Mouse (Mus musculus): ENCODE measurements around the gene Ccdc47. TPM values are rescaled to one million over a fixed set of nuclear protein-coding genes. Genes with fewer than 3 reads are reported as not detected.

Gene Ccdc47
- polyA plus RNA-seq, 2 experiments, result 48.8 to 63.7 TPM

DNA sequence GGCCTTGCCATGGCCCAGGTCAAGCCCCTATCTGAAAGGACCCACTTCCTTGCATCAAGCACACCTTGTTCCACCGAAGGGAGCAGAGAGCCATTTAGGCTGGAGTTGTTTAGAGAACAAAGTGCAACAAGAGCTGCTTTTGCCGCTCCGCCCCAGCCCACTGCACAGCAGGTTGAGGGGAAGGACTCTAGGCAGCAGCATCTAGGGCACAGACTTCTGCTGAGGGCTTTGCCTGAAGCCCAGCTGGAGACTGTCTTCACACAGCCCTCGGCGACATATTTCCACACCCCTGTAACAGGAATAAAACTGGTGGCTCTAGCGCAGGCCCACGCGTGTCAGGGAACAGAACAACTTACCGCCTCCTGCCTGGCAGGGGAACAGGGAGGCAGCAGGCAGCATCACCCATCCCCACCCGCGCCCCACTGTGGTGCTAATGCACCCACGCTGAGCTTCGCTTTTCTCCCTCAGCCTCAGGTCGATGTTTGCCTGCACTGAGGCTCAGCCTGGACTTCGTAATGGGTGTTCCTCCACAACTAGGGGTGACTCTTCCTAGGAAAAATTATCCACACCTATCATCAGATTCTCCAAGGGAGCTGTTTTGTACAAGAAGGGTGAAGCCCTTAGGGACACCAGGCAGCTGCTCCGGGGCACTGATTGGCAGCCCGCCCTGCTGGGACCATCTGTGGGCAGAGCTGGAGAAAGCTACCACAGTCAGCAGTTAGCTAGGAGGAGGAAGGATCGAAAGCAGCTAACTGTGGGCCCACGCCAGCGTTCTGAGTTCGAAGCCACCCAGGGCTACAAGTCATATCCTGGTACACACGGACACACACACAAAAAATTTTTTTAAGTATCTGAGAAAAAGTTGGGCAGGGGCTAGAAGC is 55.1 kb downstream of the Ccdc47 start, which contains the start of the genes Gm10840 and Limd2:
Gene Gm10840, plus strand, starts transcription at position 10 of the 881 bp plus-strand sequence.
Gene Limd2, minus strand, starts transcription at position 20 of the 881 bp plus-strand sequence.
- peak within 1 kb of the TSS; percentile 62 for H3K4me2 ChIP-seq (replicated peaks; ENCODE audit: low read depth, low read length, severe bottlenecking)
- WGBS, result 25% methylated on average over 20 of the region's 22 CpGs
- peaks cover 56% of the 10 kb centered on the region for H3K36me3 ChIP-seq (ENCODE audit: control insufficient read depth, insufficient read depth, low read length)
- peak within 1 kb of the TSS; percentile 95 for H3K9ac ChIP-seq (ENCODE audit: low read depth, low read length, severe bottlenecking)
- no peak for TF ChIP-seq POLR2A (IDR thresholded peaks at IDR 0.05; ENCODE audit: borderline replicate concordance, extremely low read depth, insufficient read depth, insufficient read length)
- ATAC-seq (ENCODE audit: low FRiP score, low read depth), result peak; percentile 27
- H3K4me3 ChIP-seq (replicated peaks; ENCODE audit: low read length), result peak within 1 kb of the TSS; percentile 83
- peak; percentile 48 for DNase-seq (ENCODE audit: low spot score)
- H3K27me3 ChIP-seq (ENCODE audit: control insufficient read depth, insufficient read depth, low read length), result no peaks in the 10 kb centered on the region
- peak within 1 kb of the TSS; percentile 95 for H3K27ac ChIP-seq (replicated peaks; ENCODE audit: low read depth, low read length)
- peaks cover 21% of the 10 kb centered on the region for H3K4me1 ChIP-seq (ENCODE audit: control insufficient read depth, insufficient read depth, low read length)
- no peaks in the 10 kb centered on the region for H3K9me3 ChIP-seq (ENCODE audit: control insufficient read depth, low read length)

DNA sequence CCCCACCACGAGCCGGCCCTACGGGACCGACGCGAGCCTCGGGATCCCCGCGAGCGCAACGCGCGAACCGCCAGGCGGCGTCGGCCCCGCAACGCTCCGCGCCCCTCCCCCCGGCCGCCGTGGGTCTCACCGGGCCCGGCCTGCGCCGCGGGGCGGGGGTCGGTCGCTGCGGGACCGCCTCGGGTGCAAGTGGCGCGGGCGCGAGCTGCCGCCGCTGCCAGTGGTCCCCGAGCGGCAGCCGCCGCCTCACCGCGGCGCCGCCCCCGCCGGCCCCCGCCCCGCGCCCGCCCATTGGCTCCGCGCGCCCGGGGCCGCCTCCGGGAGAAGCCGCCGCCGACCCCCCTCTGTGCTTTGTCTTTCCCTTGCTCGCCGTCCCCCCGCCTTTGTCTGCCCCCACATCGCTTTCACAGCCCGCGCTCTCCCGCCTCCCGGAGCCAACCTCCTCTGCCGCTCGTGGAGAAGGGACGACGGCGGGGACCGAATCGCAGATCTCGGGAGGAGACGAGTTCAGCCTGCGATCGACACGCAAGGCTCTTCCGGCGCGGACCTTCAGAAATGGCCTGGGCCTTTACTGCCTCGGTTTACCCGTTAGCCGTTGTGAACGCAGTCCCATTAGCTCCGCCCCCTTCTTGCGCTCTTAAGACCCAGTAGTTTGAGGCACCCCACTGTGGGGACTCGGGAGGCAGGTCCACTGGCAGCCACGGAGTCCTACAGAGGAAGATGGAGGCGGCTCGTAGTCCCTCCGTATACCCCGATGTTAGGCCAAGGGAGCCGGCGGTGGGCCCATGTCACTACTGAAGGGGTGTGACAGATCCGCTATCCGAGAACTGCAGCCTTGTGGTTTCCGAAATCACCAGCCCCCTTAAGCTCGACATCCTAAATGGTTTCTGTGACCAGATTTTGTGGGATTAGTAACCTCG is 56.0 kb downstream of the Ccdc47 start:
- TF ChIP-seq POLR2A (IDR thresholded peaks at IDR 0.05; ENCODE audit: borderline replicate concordance, extremely low read depth, insufficient read depth, insufficient read length), result peak; percentile 52; the same call in 1 of the 2 replicates
- Histone ChIP-seq H3K4me2 (replicated peaks; ENCODE audit: low read depth, low read length, severe bottlenecking) (peak overlapping the region; percentile 62), H3K27ac (replicated peaks; ENCODE audit: low read depth, low read length) (peak overlapping the region; percentile 95), H3K4me1 (ENCODE audit: control insufficient read depth, insufficient read depth, low read length) (peaks cover 21% of the 10 kb centered on the region), H3K27me3 (ENCODE audit: control insufficient read depth, insufficient read depth, low read length) (no peaks in the 10 kb centered on the region), H3K9ac (ENCODE audit: low read depth, low read length, severe bottlenecking) (peak overlapping the region; percentile 95), H3K9me3 (ENCODE audit: control insufficient read depth, low read length) (no peaks in the 10 kb centered on the region), H3K4me3 (replicated peaks; ENCODE audit: low read length) (peak overlapping the region; percentile 83), H3K36me3 (ENCODE audit: control insufficient read depth, insufficient read depth, low read length) (peaks cover 54% of the 10 kb centered on the region)
- peak; percentile 78 for ATAC-seq (ENCODE audit: low FRiP score, low read depth)
- DNase-seq (ENCODE audit: low spot score), result peak; percentile 81
- WGBS, result under 1% methylated on average over 51 of the region's 106 CpGs

DNA sequence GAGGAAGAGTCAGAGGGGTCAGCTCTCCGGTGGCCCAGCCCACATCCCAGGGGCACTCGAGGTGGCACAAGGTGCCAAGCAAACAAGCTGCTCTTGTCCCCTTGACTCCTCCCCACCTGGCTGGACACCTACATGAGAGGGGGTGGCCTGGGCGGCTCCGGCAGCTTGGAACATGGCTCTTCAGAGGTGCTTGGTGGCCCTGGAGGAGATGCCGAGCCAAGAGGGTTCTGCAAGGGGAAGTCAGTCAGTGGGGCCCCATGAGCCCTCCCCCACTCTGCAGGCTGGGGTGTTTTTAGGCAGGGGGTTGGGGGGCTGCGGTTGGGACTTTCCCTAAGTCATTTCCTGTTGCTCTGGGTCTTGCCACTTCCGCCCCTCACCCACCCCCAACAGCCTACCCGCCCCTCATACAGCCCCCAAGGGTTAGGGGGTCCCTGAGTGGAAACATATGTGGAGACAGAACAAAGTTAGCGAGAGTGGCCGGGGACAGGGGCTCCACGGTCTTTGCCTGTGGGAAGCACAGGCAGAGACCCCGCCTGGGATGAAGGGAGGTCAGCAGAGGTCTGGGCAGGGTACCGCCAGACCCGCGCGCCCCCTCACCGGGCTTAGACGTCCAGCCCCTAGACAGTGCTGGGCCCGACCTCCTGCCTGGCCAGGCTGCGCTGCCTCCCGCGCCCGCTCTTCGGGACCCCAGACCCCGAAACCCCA is 56.8 kb downstream of the Ccdc47 start:
- H3K9ac ChIP-seq (ENCODE audit: low read depth, low read length, severe bottlenecking), result peak overlapping the region; percentile 95
- WGBS, result 0% methylated on average over 23 of the region's 25 CpGs
- H3K4me2 ChIP-seq (replicated peaks; ENCODE audit: low read depth, low read length, severe bottlenecking), result peak overlapping the region; percentile 62
- H3K9me3 ChIP-seq (ENCODE audit: control insufficient read depth, low read length), result no peaks in the 10 kb centered on the region
- H3K36me3 ChIP-seq (ENCODE audit: control insufficient read depth, insufficient read depth, low read length), result peaks cover 56% of the 10 kb centered on the region
- ATAC-seq (ENCODE audit: low FRiP score, low read depth) (peak; percentile 32), DNase-seq (ENCODE audit: low spot score) (peak; percentile 46)
- peaks cover 21% of the 10 kb centered on the region for H3K4me1 ChIP-seq (ENCODE audit: control insufficient read depth, insufficient read depth, low read length)
- peak overlapping the region; percentile 95 for H3K27ac ChIP-seq (replicated peaks; ENCODE audit: low read depth, low read length)
- no peak for TF ChIP-seq POLR2A (IDR thresholded peaks at IDR 0.05; ENCODE audit: borderline replicate concordance, extremely low read depth, insufficient read depth, insufficient read length)
- H3K27me3 ChIP-seq (ENCODE audit: control insufficient read depth, insufficient read depth, low read length), result no peaks in the 10 kb centered on the region
- H3K4me3 ChIP-seq (replicated peaks; ENCODE audit: low read length), result peak overlapping the region; percentile 83

DNA sequence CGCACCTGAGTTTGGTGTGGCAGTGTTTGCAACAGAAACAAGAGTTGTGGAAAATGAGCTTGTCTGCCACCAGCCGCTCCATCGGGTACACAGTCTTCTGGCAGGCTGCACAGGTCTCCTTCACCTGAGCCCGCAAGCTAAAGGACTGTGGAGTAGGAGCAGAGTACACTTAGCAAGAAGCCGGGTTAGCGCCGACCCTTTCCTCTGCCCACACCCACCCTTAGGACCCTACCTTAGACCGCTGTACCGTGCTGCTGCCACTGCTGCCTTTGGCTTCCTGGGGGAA is 57.3 kb downstream of the Ccdc47 start:
- H3K36me3 ChIP-seq (ENCODE audit: control insufficient read depth, insufficient read depth, low read length), result peaks cover 56% of the 10 kb centered on the region
- H3K9ac ChIP-seq (ENCODE audit: low read depth, low read length, severe bottlenecking), result peak overlapping the region; percentile 95
- H3K4me2 ChIP-seq (replicated peaks; ENCODE audit: low read depth, low read length, severe bottlenecking), result peak overlapping the region; percentile 62
- H3K9me3 ChIP-seq (ENCODE audit: control insufficient read depth, low read length), result no peaks in the 10 kb centered on the region
- peak overlapping the region; percentile 95 for H3K27ac ChIP-seq (replicated peaks; ENCODE audit: low read depth, low read length)
- H3K4me1 ChIP-seq (ENCODE audit: control insufficient read depth, insufficient read depth, low read length), result peaks cover 21% of the 10 kb centered on the region
- peak overlapping the region; percentile 83 for H3K4me3 ChIP-seq (replicated peaks; ENCODE audit: low read length)
- 14% methylated on average over 7 of the region's 9 CpGs for WGBS
- ATAC-seq (ENCODE audit: low FRiP score, low read depth), result 0 out of 2 replicates have a peak, but pooled peaks have one; percentile 0
- no peaks in the 10 kb centered on the region for H3K27me3 ChIP-seq (ENCODE audit: control insufficient read depth, insufficient read depth, low read length)
- TF ChIP-seq POLR2A (IDR thresholded peaks at IDR 0.05; ENCODE audit: borderline replicate concordance, extremely low read depth, insufficient read depth, insufficient read length), result no peak
- no peak for DNase-seq (ENCODE audit: low spot score)
